Mouse (Mus musculus): ENCODE data around the gene Aqp1. TPM values are rescaled to one million over a fixed set of nuclear protein-coding genes. Genes with fewer than 3 reads are reported as not detected.

The Aqp1 gene
- 140 and 148 TPM in 2 replicates for polyA plus RNA-seq (2015; fragmentation: Nextera tagmentation; extraction: Ambion mirVana)

GRCm38 (mm10) chr6:55335989-55336514 lies at the start of gene Aqp1:
TSS of gene Aqp1 (plus strand) at chr6:55336432.
- Histone ChIP-seq H3K4me2 (ENCODE audit: low read length) (peak within 1 kb of the TSS; percentile 36), H3K4me3 (replicated peaks; ENCODE audit: low read depth, low read length) (peak within 1 kb of the TSS; percentile 22), H3K36me3 (ENCODE audit: insufficient read depth, low read length) (no peaks in the 10 kb centered on the region), H3K27me3 (ENCODE audit: insufficient read depth, low read length) (no peaks in the 10 kb centered on the region), H3K4me1 (replicated peaks; ENCODE audit: insufficient read depth, low read length) (0 out of 2 replicates have a peak, but pooled peaks cover 3% of the 10 kb centered on the region), H3K9ac (ENCODE audit: low read depth, low read length) (peak within 1 kb of the TSS; percentile 39; the same call in 1 of the 2 replicates), H3K9me3 (replicated peaks; ENCODE audit: low read length) (no peaks in the 10 kb centered on the region), H3K27ac (peak within 1 kb of the TSS; percentile 55; the same call in 1 of the 2 replicates)
- WGBS, result 15% methylated on average over 12 of the region's 12 CpGs
- peak; percentile 85 for ATAC-seq (replicated peaks; ENCODE audit: low FRiP score, low read depth)
- DNase-seq (ENCODE audit: low spot score), result peak; percentile 62
- no peak for TF ChIP-seq CTCF (IDR thresholded peaks at IDR 0.05; ENCODE audit: low read depth)

GRCm38 (mm10) chr6:55288007-55288602 lies 48.1 kb upstream of the Aqp1 start:
- Histone ChIP-seq H3K27ac (peak overlapping the region; percentile 43; the same call in 1 of the 2 replicates), H3K27me3 (ENCODE audit: insufficient read depth, low read length) (no peaks in the 10 kb centered on the region), H3K36me3 (ENCODE audit: insufficient read depth, low read length) (no peaks in the 10 kb centered on the region), H3K9me3 (replicated peaks; ENCODE audit: low read length) (no peaks in the 10 kb centered on the region), H3K4me3 (replicated peaks; ENCODE audit: low read depth, low read length) (no peak overlapping the region), H3K9ac (ENCODE audit: low read depth, low read length) (no peak overlapping the region), H3K4me1 (replicated peaks; ENCODE audit: insufficient read depth, low read length) (0 out of 2 replicates have a peak, but pooled peaks cover 4% of the 10 kb centered on the region), H3K4me2 (ENCODE audit: low read length) (no peak overlapping the region)
- WGBS, result 55% methylated on average over 5 of the region's 5 CpGs
- DNase-seq (ENCODE audit: low spot score) (peak; percentile 42), ATAC-seq (replicated peaks; ENCODE audit: low FRiP score, low read depth) (peak; percentile 78)
- no peak for TF ChIP-seq CTCF (IDR thresholded peaks at IDR 0.05; ENCODE audit: low read depth)

GRCm38 (mm10) chr6:55294549-55295131 lies 41.6 kb upstream of the Aqp1 start:
- 13% methylated on average over 19 of the region's 19 CpGs for WGBS
- Histone ChIP-seq H3K9ac (ENCODE audit: low read depth, low read length) (no peak overlapping the region), H3K4me2 (ENCODE audit: low read length) (no peak overlapping the region), H3K36me3 (ENCODE audit: insufficient read depth, low read length) (no peaks in the 10 kb centered on the region), H3K4me1 (replicated peaks; ENCODE audit: insufficient read depth, low read length) (0 out of 2 replicates have a peak, but pooled peaks cover 5% of the 10 kb centered on the region), H3K27me3 (ENCODE audit: insufficient read depth, low read length) (no peaks in the 10 kb centered on the region), H3K9me3 (replicated peaks; ENCODE audit: low read length) (no peaks in the 10 kb centered on the region), H3K4me3 (replicated peaks; ENCODE audit: low read depth, low read length) (no peak overlapping the region), H3K27ac (0 out of 2 replicates have a peak overlapping the region, but pooled peaks have one; percentile 19)
- ATAC-seq (replicated peaks; ENCODE audit: low FRiP score, low read depth), result peak; percentile 70
- peak; percentile 81 for DNase-seq (ENCODE audit: low spot score)
- TF ChIP-seq CTCF (IDR thresholded peaks at IDR 0.05; ENCODE audit: low read depth), result no peak

GRCm38 (mm10) chr6:55295325-55295724 lies 40.9 kb upstream of the Aqp1 start:
- Histone ChIP-seq H3K4me3 (replicated peaks; ENCODE audit: low read depth, low read length) (no peak overlapping the region), H3K36me3 (ENCODE audit: insufficient read depth, low read length) (no peaks in the 10 kb centered on the region), H3K27me3 (ENCODE audit: insufficient read depth, low read length) (no peaks in the 10 kb centered on the region), H3K27ac (no peak overlapping the region), H3K4me1 (replicated peaks; ENCODE audit: insufficient read depth, low read length) (0 out of 2 replicates have a peak, but pooled peaks cover 5% of the 10 kb centered on the region), H3K4me2 (ENCODE audit: low read length) (no peak overlapping the region), H3K9me3 (replicated peaks; ENCODE audit: low read length) (no peaks in the 10 kb centered on the region), H3K9ac (ENCODE audit: low read depth, low read length) (no peak overlapping the region)
- DNase-seq (ENCODE audit: low spot score), result no peak
- WGBS, result 57% methylated on average over 1 of the region's 1 CpGs
- peak; percentile 64; the same call in 1 of the 2 replicates for ATAC-seq (replicated peaks; ENCODE audit: low FRiP score, low read depth)
- TF ChIP-seq CTCF (IDR thresholded peaks at IDR 0.05; ENCODE audit: low read depth), result no peak

GRCm38 (mm10) chr6:55299482-55299881 lies 36.8 kb upstream of the Aqp1 start:
- Histone ChIP-seq H3K4me2 (ENCODE audit: low read length) (no peak overlapping the region), H3K9me3 (replicated peaks; ENCODE audit: low read length) (no peaks in the 10 kb centered on the region), H3K4me3 (replicated peaks; ENCODE audit: low read depth, low read length) (no peak overlapping the region), H3K27me3 (ENCODE audit: insufficient read depth, low read length) (no peaks in the 10 kb centered on the region), H3K36me3 (ENCODE audit: insufficient read depth, low read length) (no peaks in the 10 kb centered on the region), H3K9ac (ENCODE audit: low read depth, low read length) (no peak overlapping the region), H3K4me1 (replicated peaks; ENCODE audit: insufficient read depth, low read length) (0 out of 2 replicates have a peak, but pooled peaks cover 3% of the 10 kb centered on the region), H3K27ac (no peak overlapping the region)
- 77% methylated on average over 8 of the region's 8 CpGs for WGBS
- ATAC-seq (replicated peaks; ENCODE audit: low FRiP score, low read depth) (peak; percentile 65; the same call in 1 of the 2 replicates), DNase-seq (ENCODE audit: low spot score) (no peak)
- no peak for TF ChIP-seq CTCF (IDR thresholded peaks at IDR 0.05; ENCODE audit: low read depth)

- 73% methylated on average over 2 of the region's 2 CpGs for WGBS
- Histone ChIP-seq H3K27me3 (ENCODE audit: insufficient read depth, low read length) (no peaks in the 10 kb centered on the region), H3K4me1 (replicated peaks; ENCODE audit: insufficient read depth, low read length) (no peaks in the 10 kb centered on the region), H3K9ac (ENCODE audit: low read depth, low read length) (no peak overlapping the region), H3K4me2 (ENCODE audit: low read length) (no peak overlapping the region), H3K9me3 (replicated peaks; ENCODE audit: low read length) (no peaks in the 10 kb centered on the region), H3K36me3 (ENCODE audit: insufficient read depth, low read length) (no peaks in the 10 kb centered on the region), H3K4me3 (replicated peaks; ENCODE audit: low read depth, low read length) (no peak overlapping the region), H3K27ac (no peak overlapping the region)
- TF ChIP-seq CTCF (IDR thresholded peaks at IDR 0.05; ENCODE audit: low read depth), result no peak
- ATAC-seq (replicated peaks; ENCODE audit: low FRiP score, low read depth), result 0 out of 2 replicates have a peak, but pooled peaks have one; percentile 37
- no peak for DNase-seq (ENCODE audit: low spot score)
Observed at GRCm38 (mm10) chr6:55299917-55300316, 36.3 kb upstream of the Aqp1 start.
